Mouse (Mus musculus) myocyte (in vitro differentiated cells): ENCODE results near the gene Nsrp1. TPM values are rescaled to one million over a fixed set of nuclear protein-coding genes. Genes with fewer than 3 reads are reported as not detected.
"Not testable (repeated sequence)": the region's sequence is repeated elsewhere in the genome, so short reads cannot be mapped to it uniquely, and the experiment has no call there.

Source experiments
- H3K27me3 ChIP-seq: one replicate; pipeline ENCODE4 v1.6.1; 2011; ENCODE audit not compliant: control insufficient read depth, insufficient read depth, insufficient read length
- H3K36me3 ChIP-seq: one replicate; pipeline ENCODE4 v1.6.1; 2011; ENCODE audit not compliant: control insufficient read depth, insufficient read depth
- H3K4me2 ChIP-seq: one replicate; pipeline ENCODE4 v1.6.1; 2011; ENCODE audit warnings: low read depth, control low read depth
- H3K4me3 ChIP-seq: one replicate; pipeline ENCODE4 v1.5.1; 2011; ENCODE audit warnings: mild to moderate bottlenecking, control low read depth, moderate library complexity
- H3K79me2 ChIP-seq: one replicate; pipeline ENCODE4 v1.6.1; 2011; ENCODE audit not compliant: control insufficient read depth, insufficient read depth
- H3ac ChIP-seq: one replicate; pipeline ENCODE4 v1.6.1; 2011; ENCODE audit not compliant: control insufficient read depth, insufficient read length
- CEBPB ChIP-seq: IDR thresholded peaks from 2 replicates; pipeline ENCODE4 v1.6.1; 2011; ENCODE audit warnings: mild to moderate bottlenecking, moderate library complexity; ENCODE audit not compliant: poor library complexity, insufficient read depth, severe bottlenecking
- E2F4 ChIP-seq: IDR thresholded peaks from one replicate; pipeline ENCODE4 v1.6.1; 2011; ENCODE audit warnings: mild to moderate bottlenecking, control low read depth, moderate library complexity; ENCODE audit not compliant: insufficient read depth
- MAX ChIP-seq: IDR thresholded peaks from one replicate; pipeline ENCODE4 v1.6.1; 2011; ENCODE audit warnings: low read depth, mild to moderate bottlenecking, control low read depth
- MYOD1 ChIP-seq, 3 experiments: IDR thresholded peaks; one replicate each; pipeline ENCODE4 v1.6.1; 2011; ENCODE audit warnings: control low read depth in 2 of 3, low read depth in 2 of 3, mild to moderate bottlenecking in 2 of 3, moderate library complexity in 1 of 3; ENCODE audit not compliant: insufficient read length in 2 of 3, control insufficient read depth in 1 of 3
- MYOG ChIP-seq, 3 experiments: IDR thresholded peaks; one replicate each; pipeline ENCODE4 v1.6.1; 2011; ENCODE audit warnings: control low read depth in 2 of 3, low read depth in 2 of 3, mild to moderate bottlenecking in 2 of 3; ENCODE audit not compliant: insufficient read length in 2 of 3, control insufficient read depth in 1 of 3, insufficient read depth in 1 of 3
- POLR2A ChIP-seq: IDR thresholded peaks from one replicate; pipeline ENCODE4 v1.6.1; 2011; ENCODE audit warnings: low read depth, mild to moderate bottlenecking, control low read depth, moderate library complexity; ENCODE audit not compliant: insufficient read length
- POLR2AphosphoS2 ChIP-seq: IDR thresholded peaks from one replicate; pipeline ENCODE4 v1.6.1; 2011; ENCODE audit warnings: low read depth, control low read depth; ENCODE audit not compliant: insufficient read length
- REST ChIP-seq: IDR thresholded peaks from one replicate; pipeline ENCODE4 v1.6.1; 2011; ENCODE audit warnings: mild to moderate bottlenecking, control low read depth, moderate library complexity; ENCODE audit not compliant: insufficient read depth, insufficient read length
- SRF ChIP-seq: IDR thresholded peaks from one replicate; pipeline ENCODE4 v1.6.1; 2011; ENCODE audit warnings: low read depth; ENCODE audit not compliant: control insufficient read depth, insufficient read length
- TCF12 ChIP-seq: IDR thresholded peaks from one replicate; pipeline ENCODE4 v1.6.1; 2011; ENCODE audit warnings: mild to moderate bottlenecking, control low read depth; ENCODE audit not compliant: poor library complexity, insufficient read depth, severe bottlenecking
- TCF3 ChIP-seq: IDR thresholded peaks from one replicate; pipeline ENCODE4 v1.6.1; 2011; ENCODE audit warnings: low read depth, control low read depth; ENCODE audit not compliant: insufficient read length
- USF1 ChIP-seq: IDR thresholded peaks from one replicate; pipeline ENCODE4 v1.6.1; 2011; ENCODE audit warnings: low read depth, mild to moderate bottlenecking, control low read depth, moderate library complexity
- polyA plus RNA-seq: library from polyadenylated mRNA; unstranded; fragments of >200 nt; fragmentation: generic; extraction: Trizol; gene quantifications from one replicate; pipeline ENCODE4 v1.2.1, GENCODE M21; 2012; ENCODE audit warnings: missing spikeins

Gene Nsrp1
- 2.9 TPM for polyA plus RNA-seq

GRCm38 (mm10) chr11:77078273-77079134 lies at the start of gene Nsrp1:
Gene Nsrp1, minus strand, starts transcription at chr11:77078435.
- Histone ChIP-seq H3K36me3 (peaks cover 5% of the 10 kb centered on the region), H3ac (peak within 1 kb of the TSS; percentile 15), H3K4me2 (peak within 1 kb of the TSS; percentile 95), H3K27me3 (peaks cover 6% of the 10 kb centered on the region), H3K79me2 (peaks cover 31% of the 10 kb centered on the region), H3K4me3 (peak within 1 kb of the TSS; percentile 99)
- TF ChIP-seq E2F4 (peak; percentile 18), REST (no peak), TCF3 (no peak), MYOD1 (IDR thresholded peaks at IDR 0.05; ENCODE audit: control insufficient read depth in 1 of 3, insufficient read length in 2 of 3, low read depth in 2 of 3) (no peak), MAX (no peak), CEBPB (no peak), SRF (peak; percentile 30), USF1 (no peak), MYOG (IDR thresholded peaks at IDR 0.05; ENCODE audit: control insufficient read depth in 1 of 3, insufficient read depth in 1 of 3, insufficient read length in 2 of 3, low read depth in 2 of 3) (no peak), POLR2AphosphoS2 (peak; percentile 99), TCF12 (no peak), POLR2A (peak; percentile 98)

GRCm38 (mm10) chr11:77111141-77111540 lies 32.9 kb upstream of the Nsrp1 start:
- Histone ChIP-seq H3K4me2 (no peak overlapping the region), H3K36me3 (no peaks in the 10 kb centered on the region), H3K27me3 (no peaks in the 10 kb centered on the region), H3K4me3 (no peak overlapping the region), H3ac (no peak overlapping the region), H3K79me2 (no peaks in the 10 kb centered on the region)
- TF ChIP-seq MYOD1 (IDR thresholded peaks at IDR 0.05; ENCODE audit: control insufficient read depth in 1 of 3, insufficient read length in 2 of 3, low read depth in 2 of 3) (no peak), TCF3 (no peak), TCF12 (no peak), MAX (no peak), USF1 (no peak), POLR2A (no peak), REST (no peak), SRF (no peak), CEBPB (no peak), MYOG (IDR thresholded peaks at IDR 0.05; ENCODE audit: control insufficient read depth in 1 of 3, insufficient read depth in 1 of 3, insufficient read length in 2 of 3, low read depth in 2 of 3) (no peak), E2F4 (no peak), POLR2AphosphoS2 (no peak)

GRCm38 (mm10) chr11:77108442-77108841 lies 30.2 kb upstream of the Nsrp1 start:
- no peaks in the 10 kb centered on the region for H3K36me3 ChIP-seq
- TF ChIP-seq REST: no peak
- TF ChIP-seq MYOG (IDR thresholded peaks at IDR 0.05; ENCODE audit: control insufficient read depth in 1 of 3, insufficient read depth in 1 of 3, insufficient read length in 2 of 3, low read depth in 2 of 3): no peak
- no peak for TF ChIP-seq TCF3
- TF ChIP-seq POLR2A: no peak
- TF ChIP-seq TCF12: no peak
- no peak for TF ChIP-seq MYOD1 (IDR thresholded peaks at IDR 0.05; ENCODE audit: control insufficient read depth in 1 of 3, insufficient read length in 2 of 3, low read depth in 2 of 3)
- no peaks in the 10 kb centered on the region for H3K79me2 ChIP-seq
- H3K27me3 ChIP-seq: no peaks in the 10 kb centered on the region
- H3K4me3 ChIP-seq: no peak overlapping the region
- H3K4me2 ChIP-seq: no peak overlapping the region
- H3ac ChIP-seq: no peak overlapping the region

- not testable (repeated sequence) for H3K79me2 ChIP-seq, H3K4me2 ChIP-seq, H3K27me3 ChIP-seq, H3K36me3 ChIP-seq, H3ac ChIP-seq, H3K4me3 ChIP-seq
These were observed 29.6 kb upstream of the Nsrp1 start for GRCm38 (mm10) chr11:77107872-77108271.

- Histone ChIP-seq H3ac (no peak overlapping the region), H3K4me2 (no peak overlapping the region), H3K4me3 (no peak overlapping the region), H3K79me2 (no peaks in the 10 kb centered on the region), H3K36me3 (no peaks in the 10 kb centered on the region), H3K27me3 (no peaks in the 10 kb centered on the region)
- TF ChIP-seq MYOD1 (IDR thresholded peaks at IDR 0.05; ENCODE audit: control insufficient read depth in 1 of 3, insufficient read length in 2 of 3, low read depth in 2 of 3): no peak
- TF ChIP-seq E2F4: no peak
- no peak for TF ChIP-seq MYOG (IDR thresholded peaks at IDR 0.05; ENCODE audit: control insufficient read depth in 1 of 3, insufficient read depth in 1 of 3, insufficient read length in 2 of 3, low read depth in 2 of 3)
- TF ChIP-seq TCF3: no peak
- TF ChIP-seq POLR2A: no peak
- TF ChIP-seq USF1: no peak
- TF ChIP-seq SRF: no peak
These were observed 28.7 kb upstream of the Nsrp1 start for GRCm38 (mm10) chr11:77106961-77107360.
